Mouse (Mus musculus) midbrain, postnatal 0 days (tissue): ENCODE results near the gene Spo11. TPM values are rescaled to one million over a fixed set of nuclear protein-coding genes. Genes with fewer than 3 reads are reported as not detected.

Source experiments
- ATAC-seq: fragments of 200-750 bp; cut with Nextera tagmentation; 2 replicates; pipeline ENCODE4 v1.8.0; 2017; ENCODE audit warnings: moderate number of reproducible peaks, mild to moderate bottlenecking, moderate TSS enrichment, moderate library complexity; ENCODE audit not compliant: low FRiP score
- DNase-seq: peaks from one replicate; pipeline ENCODE4 v3.0.0-alpha.2; 2015; ENCODE audit warnings: low spot score
- H3K27ac ChIP-seq: fragments of 300-500 bp; sonication (generic); 2 replicates; pipeline ENCODE4 v1.5.1; 2014; ENCODE audit warnings: low read depth, mild to moderate bottlenecking, low read length, mixed read lengths
- H3K27me3 ChIP-seq: fragments of 300-500 bp; sonication (generic); 2 replicates; pipeline ENCODE4 v1.6.1; 2014; ENCODE audit warnings: low read length, control low read depth, mixed read lengths; ENCODE audit not compliant: insufficient read depth
- H3K36me3 ChIP-seq: fragments of 300-500 bp; sonication (generic); 2 replicates; pipeline ENCODE4 v1.6.1; 2014; ENCODE audit warnings: low read length, control low read depth, mixed read lengths; ENCODE audit not compliant: insufficient read depth
- H3K4me1 ChIP-seq: fragments of 300-500 bp; sonication (generic); 2 replicates; pipeline ENCODE4 v1.6.1; 2014; ENCODE audit warnings: mild to moderate bottlenecking, control low read depth, antibody characterized with exemption, low read length, mixed read lengths; ENCODE audit not compliant: insufficient read depth
- H3K4me2 ChIP-seq: fragments of 300-500 bp; sonication (generic); 2 replicates; pipeline ENCODE4 v1.6.1; 2014; ENCODE audit warnings: low read depth, mild to moderate bottlenecking, low read length, mixed read lengths; ENCODE audit not compliant: poor library complexity, severe bottlenecking
- H3K4me3 ChIP-seq: fragments of 300-500 bp; sonication (generic); 2 replicates; pipeline ENCODE4 v1.5.1; 2014; ENCODE audit warnings: low read depth, mild to moderate bottlenecking, low read length, moderate library complexity
- H3K9ac ChIP-seq: fragments of 300-500 bp; sonication (generic); replicated peaks from 2 replicates; pipeline ENCODE4 v1.6.1; 2014; ENCODE audit warnings: mild to moderate bottlenecking, low read length, moderate library complexity, mixed read lengths; ENCODE audit not compliant: poor library complexity, severe bottlenecking
- H3K9me3 ChIP-seq: fragments of 300-500 bp; sonication (generic); 2 replicates; pipeline ENCODE4 v1.6.1; 2016; ENCODE audit warnings: low read length, control low read depth
- CTCF ChIP-seq: IDR thresholded peaks from 2 replicates; pipeline ENCODE4 v1.5.1; 2016; ENCODE audit warnings: antibody characterized with exemption, mild to moderate bottlenecking
- WGBS: fragments of 180-500 bp; shearing (Covaris S2); extraction: QIAGEN DNeasy Blood & Tissue Kit; methylation state at CpG from one replicate; pipeline ENCODE4 v1.1.7; 2014; 5-methylcytosine and 5-hydroxymethylcytosine counted together
- polyA plus RNA-seq: library from polyadenylated mRNA; unstranded; fragments of >200 nt; fragmentation: Nextera tagmentation; extraction: Ambion mirVana; gene quantifications from 2 replicates; pipeline ENCODE4 v1.2.1, GENCODE M21; 2015
- total RNA-seq: library from RNA; depleted of rRNA; stranded (reverse); fragments of >200 nt; gene quantifications from 2 replicates; pipeline ENCODE4 v1.2.3, GENCODE M21; 2014

Gene Spo11
- total and polyA plus RNA-seq, 2 experiments from 2014 or later = 1.6 to 1.7 TPM

- H3K4me2 ChIP-seq = no peak overlapping the region
- H3K27ac ChIP-seq = no peak overlapping the region
- TF ChIP-seq CTCF = no peak
- peaks cover 14% of the 10 kb centered on the region; the same call in 1 of the 2 replicates for H3K4me1 ChIP-seq
- H3K4me3 ChIP-seq = no peak overlapping the region
- H3K9ac ChIP-seq = no peak overlapping the region
- peaks cover 17% of the 10 kb centered on the region for H3K27me3 ChIP-seq
- ATAC-seq = no peak
- no peak for DNase-seq
- WGBS = 75% methylated on average over 8 of the region's 8 CpGs
- H3K9me3 ChIP-seq = no peaks in the 10 kb centered on the region
- H3K36me3 ChIP-seq = no peaks in the 10 kb centered on the region
Measured at GRCm38 (mm10) chr2:173024392-173024791, 46.9 kb downstream of the Spo11 start.

- Histone ChIP-seq H3K4me1 (peaks cover 13% of the 10 kb centered on the region; the same call in 1 of the 2 replicates), H3K4me3 (no peak overlapping the region), H3K27ac (no peak overlapping the region), H3K9ac (no peak overlapping the region), H3K27me3 (peaks cover 12% of the 10 kb centered on the region), H3K36me3 (no peaks in the 10 kb centered on the region), H3K9me3 (no peaks in the 10 kb centered on the region), H3K4me2 (no peak overlapping the region)
- ATAC-seq = no peak
- 30% methylated on average over 4 of the region's 4 CpGs for WGBS
- DNase-seq = peak; percentile 35
- no peak for TF ChIP-seq CTCF
Measured at GRCm38 (mm10) chr2:173024938-173025337, 47.4 kb downstream of the Spo11 start.

GRCm38 (mm10) chr2:173026286-173026685 is 48.8 kb downstream of the Spo11 start:
- ATAC-seq (no peak), DNase-seq (no peak)
- 90% methylated on average over 5 of the region's 5 CpGs for WGBS
- Histone ChIP-seq H3K27ac (no peak overlapping the region), H3K4me3 (no peak overlapping the region), H3K36me3 (peaks cover 4% of the 10 kb centered on the region), H3K9ac (no peak overlapping the region), H3K9me3 (no peaks in the 10 kb centered on the region), H3K4me1 (peaks cover 12% of the 10 kb centered on the region; the same call in 1 of the 2 replicates), H3K4me2 (no peak overlapping the region), H3K27me3 (no peaks in the 10 kb centered on the region; the same call in 1 of the 2 replicates)
- no peak for TF ChIP-seq CTCF

- peaks cover 12% of the 10 kb centered on the region; the same call in 1 of the 2 replicates for H3K4me1 ChIP-seq
- WGBS = 92% methylated on average over 3 of the region's 3 CpGs
- DNase-seq (no peak), ATAC-seq (no peak)
- no peaks in the 10 kb centered on the region for H3K27me3 ChIP-seq
- H3K9me3 ChIP-seq = no peaks in the 10 kb centered on the region
- H3K4me3 ChIP-seq = no peak overlapping the region
- TF ChIP-seq CTCF = no peak
- H3K27ac ChIP-seq = no peak overlapping the region
- H3K4me2 ChIP-seq = no peak overlapping the region
- H3K36me3 ChIP-seq = peaks cover 7% of the 10 kb centered on the region
- no peak overlapping the region for H3K9ac ChIP-seq
Measured at GRCm38 (mm10) chr2:173026688-173027131, 49.2 kb downstream of the Spo11 start.

- no peak overlapping the region for H3K27ac ChIP-seq
- no peaks in the 10 kb centered on the region for H3K27me3 ChIP-seq
- no peaks in the 10 kb centered on the region for H3K9me3 ChIP-seq
- no peak overlapping the region for H3K9ac ChIP-seq
- WGBS = 92% methylated on average over 6 of the region's 6 CpGs
- H3K36me3 ChIP-seq = peaks cover 7% of the 10 kb centered on the region
- no peak for ATAC-seq
- H3K4me1 ChIP-seq = peaks cover 11% of the 10 kb centered on the region; the same call in 1 of the 2 replicates
- TF ChIP-seq CTCF = no peak
- no peak for DNase-seq
- H3K4me3 ChIP-seq = no peak overlapping the region
- no peak overlapping the region for H3K4me2 ChIP-seq
Measured at GRCm38 (mm10) chr2:173027169-173027823, 49.8 kb downstream of the Spo11 start.

- ATAC-seq = no peak
Measured at GRCm38 (mm10) chr2:173027824-173028495, 50.5 kb downstream of the Spo11 start.

More at GRCm38 (mm10) chr2:173027824-173028495, 50.5 kb downstream of the Spo11 start:
- DNase-seq = no peak
- H3K4me2 ChIP-seq = no peak overlapping the region
- H3K4me3 ChIP-seq = no peak overlapping the region
- H3K27me3 ChIP-seq = no peaks in the 10 kb centered on the region
- peaks cover 10% of the 10 kb centered on the region for H3K36me3 ChIP-seq
- peaks cover 5% of the 10 kb centered on the region; the same call in 1 of the 2 replicates for H3K4me1 ChIP-seq
- TF ChIP-seq CTCF = no peak
- H3K9ac ChIP-seq = no peak overlapping the region
- no peak overlapping the region for H3K27ac ChIP-seq
- H3K9me3 ChIP-seq = no peaks in the 10 kb centered on the region
- 68% methylated on average over 4 of the region's 4 CpGs for WGBS
